Mouse (Mus musculus): ENCODE results near the gene Katnb1. TPM values are rescaled to one million over a fixed set of nuclear protein-coding genes. Genes with fewer than 3 reads are reported as not detected.
A peak's percentile ranks its signal among the peaks of the same experiment; 100 is the strongest.

Katnb1 gene
- polyA plus RNA-seq, 1 experiment from 2014 or later = 14.8 TPM

- H3K9ac ChIP-seq = no peak overlapping the region
- peaks cover 30% of the 10 kb centered on the region for H3K4me1 ChIP-seq (replicated peaks)
- no peaks in the 10 kb centered on the region for H3K9me3 ChIP-seq (replicated peaks)
- 69% methylated on average over 9 of the region's 9 CpGs for WGBS (ENCODE audit: insufficient replicate concordance)
- no peak for DNase-seq
- H3K27me3 ChIP-seq = no peaks in the 10 kb centered on the region
- no peak overlapping the region for H3K4me2 ChIP-seq
- H3K36me3 ChIP-seq = peaks cover 11% of the 10 kb centered on the region; the same call in 1 of the 2 replicates
- no peak overlapping the region for H3K4me3 ChIP-seq (replicated peaks)
- ATAC-seq (ENCODE audit: low read depth) = no peak
- no peak overlapping the region for H3K27ac ChIP-seq
These were observed 46.7 kb downstream of the Katnb1 start for GRCm38 (mm10) chr8:95127658-95128057.

- WGBS (ENCODE audit: insufficient replicate concordance) = 72% methylated on average over 11 of the region's 11 CpGs
- no peak overlapping the region for H3K4me3 ChIP-seq (replicated peaks)
These were observed 47.8 kb downstream of the Katnb1 start for GRCm38 (mm10) chr8:95128750-95129260.

GRCm38 (mm10) chr8:95130966-95131537, 50.1 kb downstream of the Katnb1 start:
- Histone ChIP-seq H3K4me1 (replicated peaks) (peaks cover 31% of the 10 kb centered on the region), H3K27ac (peak overlapping the region; percentile 13; the same call in 1 of the 2 replicates), H3K4me2 (no peak overlapping the region), H3K9ac (no peak overlapping the region), H3K27me3 (no peaks in the 10 kb centered on the region), H3K4me3 (replicated peaks) (no peak overlapping the region), H3K36me3 (0 out of 2 replicates have a peak, but pooled peaks cover 3% of the 10 kb centered on the region), H3K9me3 (replicated peaks) (no peaks in the 10 kb centered on the region)
- ATAC-seq (ENCODE audit: low read depth) (peak; percentile 61), DNase-seq (no peak)
- WGBS (ENCODE audit: insufficient replicate concordance) = 59% methylated on average over 15 of the region's 15 CpGs

More at GRCm38 (mm10) chr8:95128750-95129260, 47.8 kb downstream of the Katnb1 start:
- no peak overlapping the region for H3K9ac ChIP-seq
- H3K36me3 ChIP-seq = peaks cover 6% of the 10 kb centered on the region; the same call in 1 of the 2 replicates
- H3K4me1 ChIP-seq (replicated peaks) = peaks cover 30% of the 10 kb centered on the region
- H3K9me3 ChIP-seq (replicated peaks) = no peaks in the 10 kb centered on the region
- ATAC-seq (ENCODE audit: low read depth) (no peak), DNase-seq (no peak)
- no peak overlapping the region for H3K4me2 ChIP-seq
- H3K27me3 ChIP-seq = no peaks in the 10 kb centered on the region
- H3K27ac ChIP-seq = no peak overlapping the region

- no peak overlapping the region for H3K4me3 ChIP-seq (replicated peaks)
- H3K4me2 ChIP-seq = no peak overlapping the region
- no peak overlapping the region for H3K27ac ChIP-seq
- no peaks in the 10 kb centered on the region for H3K9me3 ChIP-seq (replicated peaks)
- H3K4me1 ChIP-seq (replicated peaks) = peaks cover 32% of the 10 kb centered on the region
- peaks cover 7% of the 10 kb centered on the region for H3K27me3 ChIP-seq
- ATAC-seq (ENCODE audit: low read depth) = no peak
- no peak for DNase-seq
- 58% methylated on average over 5 of the region's 5 CpGs for WGBS (ENCODE audit: insufficient replicate concordance)
- no peak overlapping the region for H3K9ac ChIP-seq
- H3K36me3 ChIP-seq = 0 out of 2 replicates have a peak, but pooled peaks cover 3% of the 10 kb centered on the region
These were observed 51.0 kb downstream of the Katnb1 start for GRCm38 (mm10) chr8:95131983-95132382.

- Histone ChIP-seq H3K4me1 (replicated peaks) (peaks cover 40% of the 10 kb centered on the region), H3K27me3 (peaks cover 27% of the 10 kb centered on the region), H3K27ac (no peak overlapping the region), H3K9me3 (replicated peaks) (no peaks in the 10 kb centered on the region), H3K9ac (no peak overlapping the region), H3K36me3 (0 out of 2 replicates have a peak, but pooled peaks cover under 1% of the 10 kb centered on the region), H3K4me3 (replicated peaks) (no peak overlapping the region), H3K4me2 (no peak overlapping the region)
- DNase-seq (no peak), ATAC-seq (ENCODE audit: low read depth) (no peak)
- WGBS (ENCODE audit: insufficient replicate concordance) = 57% methylated on average over 2 of the region's 2 CpGs
These were observed 53.2 kb downstream of the Katnb1 start for GRCm38 (mm10) chr8:95134186-95134585.

- DNase-seq = no peak
- no peak overlapping the region for H3K4me3 ChIP-seq (replicated peaks)
- no peaks in the 10 kb centered on the region for H3K36me3 ChIP-seq
- H3K4me2 ChIP-seq = no peak overlapping the region
- H3K27me3 ChIP-seq = peaks cover 29% of the 10 kb centered on the region
- H3K9me3 ChIP-seq (replicated peaks) = no peaks in the 10 kb centered on the region
- H3K4me1 ChIP-seq (replicated peaks) = peaks cover 36% of the 10 kb centered on the region
- WGBS (ENCODE audit: insufficient replicate concordance) = 31% methylated on average over 3 of the region's 3 CpGs
- ATAC-seq (ENCODE audit: low read depth) = no peak
- no peak overlapping the region for H3K27ac ChIP-seq
- H3K9ac ChIP-seq = no peak overlapping the region
These were observed 54.3 kb downstream of the Katnb1 start for GRCm38 (mm10) chr8:95135242-95135641.

GRCm38 (mm10) chr8:95136218-95136617, 55.2 kb downstream of the Katnb1 start:
- ATAC-seq (ENCODE audit: low read depth) (no peak), DNase-seq (no peak)
- WGBS (ENCODE audit: insufficient replicate concordance) = 50% methylated on average over 3 of the region's 3 CpGs
- Histone ChIP-seq H3K9me3 (replicated peaks) (no peaks in the 10 kb centered on the region), H3K9ac (no peak overlapping the region), H3K4me2 (peak overlapping the region; percentile 50; the same call in 1 of the 2 replicates), H3K4me1 (replicated peaks) (peaks cover 38% of the 10 kb centered on the region), H3K4me3 (replicated peaks) (no peak overlapping the region), H3K27me3 (peaks cover 39% of the 10 kb centered on the region), H3K36me3 (no peaks in the 10 kb centered on the region), H3K27ac (no peak overlapping the region; the same call in 1 of the 2 replicates)

GRCm38 (mm10) chr8:95137201-95137600, 56.2 kb downstream of the Katnb1 start:
- H3K27me3 ChIP-seq = peaks cover 49% of the 10 kb centered on the region
- no peaks in the 10 kb centered on the region for H3K36me3 ChIP-seq
- no peak overlapping the region for H3K9ac ChIP-seq

GRCm38 (mm10) chr8:95137641-95138098, 56.7 kb downstream of the Katnb1 start:
- H3K27me3 ChIP-seq = peaks cover 53% of the 10 kb centered on the region
- peak overlapping the region; percentile 41 for H3K4me3 ChIP-seq (replicated peaks)
- no peaks in the 10 kb centered on the region for H3K9me3 ChIP-seq (replicated peaks)
- WGBS (ENCODE audit: insufficient replicate concordance) = 8% methylated on average over 28 of the region's 28 CpGs
- no peak for DNase-seq
- peak; percentile 63 for ATAC-seq (ENCODE audit: low read depth)
- H3K4me2 ChIP-seq = peak overlapping the region; percentile 50
- H3K4me1 ChIP-seq (replicated peaks) = peaks cover 37% of the 10 kb centered on the region
- H3K9ac ChIP-seq = no peak overlapping the region
- no peak overlapping the region for H3K27ac ChIP-seq
- no peaks in the 10 kb centered on the region for H3K36me3 ChIP-seq

More at GRCm38 (mm10) chr8:95137201-95137600, 56.2 kb downstream of the Katnb1 start:
- Histone ChIP-seq H3K4me3 (replicated peaks) (peak overlapping the region; percentile 41), H3K27ac (no peak overlapping the region; the same call in 1 of the 2 replicates), H3K4me2 (peak overlapping the region; percentile 50), H3K4me1 (replicated peaks) (peaks cover 39% of the 10 kb centered on the region), H3K9me3 (replicated peaks) (no peaks in the 10 kb centered on the region)
- 40% methylated on average over 12 of the region's 12 CpGs for WGBS (ENCODE audit: insufficient replicate concordance)
- ATAC-seq (ENCODE audit: low read depth) (no peak), DNase-seq (no peak)

GRCm38 (mm10) chr8:95138341-95139050, 57.5 kb downstream of the Katnb1 start:
- H3K27ac ChIP-seq = no peak overlapping the region
- no peak for DNase-seq

GRCm38 (mm10) chr8:95139051-95139365, 58.0 kb downstream of the Katnb1 start:
- Histone ChIP-seq H3K4me1 (replicated peaks) (peaks cover 45% of the 10 kb centered on the region), H3K36me3 (no peaks in the 10 kb centered on the region), H3K9me3 (replicated peaks) (no peaks in the 10 kb centered on the region), H3K27ac (no peak overlapping the region), H3K27me3 (peaks cover 66% of the 10 kb centered on the region), H3K4me3 (replicated peaks) (no peak overlapping the region), H3K4me2 (peak overlapping the region; percentile 50), H3K9ac (no peak overlapping the region)
- DNase-seq (no peak), ATAC-seq (ENCODE audit: low read depth) (no peak)
- 24% methylated on average over 1 of the region's 1 CpGs for WGBS (ENCODE audit: insufficient replicate concordance)

More at GRCm38 (mm10) chr8:95138341-95139050, 57.5 kb downstream of the Katnb1 start:
- Histone ChIP-seq H3K27me3 (peaks cover 62% of the 10 kb centered on the region), H3K9me3 (replicated peaks) (no peaks in the 10 kb centered on the region), H3K9ac (0 out of 2 replicates have a peak overlapping the region, but pooled peaks have one; percentile 5), H3K4me3 (replicated peaks) (peak overlapping the region; percentile 41), H3K4me1 (replicated peaks) (peaks cover 45% of the 10 kb centered on the region), H3K4me2 (peak overlapping the region; percentile 50), H3K36me3 (no peaks in the 10 kb centered on the region)
- 0 out of 2 replicates have a peak, but pooled peaks have one; percentile 6 for ATAC-seq (ENCODE audit: low read depth)
- 25% methylated on average over 6 of the region's 6 CpGs for WGBS (ENCODE audit: insufficient replicate concordance)

Data from liver, embryonic 13.5 days (tissue).